Mouse (Mus musculus) kidney, embryonic 16.5 days (tissue): ENCODE measurements around the gene Abraxas2. TPM values are rescaled to one million over a fixed set of nuclear protein-coding genes. Genes with fewer than 3 reads are reported as not detected.
A peak's percentile ranks its signal among the peaks of the same experiment; 100 is the strongest.

ENCODE experiments used
- ATAC-seq: fragments of 200-750 bp; cut with Nextera tagmentation; 2 replicates; pipeline ENCODE4 v1.8.0; 2017; ENCODE audit warnings: moderate TSS enrichment; ENCODE audit not compliant: low FRiP score, low TSS enrichment
- H3K27ac ChIP-seq: fragments of 300-500 bp; sonication (generic); 2 replicates; pipeline ENCODE4 v1.5.1; 2014; ENCODE audit warnings: low read length
- H3K27me3 ChIP-seq: fragments of 300-500 bp; sonication (generic); 2 replicates; pipeline ENCODE4 v1.6.1; 2014; ENCODE audit warnings: low read length, control low read depth, mixed read lengths; ENCODE audit not compliant: insufficient read depth
- H3K36me3 ChIP-seq: fragments of 300-500 bp; sonication (generic); 2 replicates; pipeline ENCODE4 v1.6.1; 2014; ENCODE audit warnings: low read length, control low read depth, mixed read lengths; ENCODE audit not compliant: insufficient read depth
- H3K4me1 ChIP-seq: fragments of 300-500 bp; sonication (generic); 2 replicates; pipeline ENCODE4 v1.6.1; 2014; ENCODE audit warnings: low read length, control low read depth, mixed read lengths; ENCODE audit not compliant: insufficient read depth
- H3K4me2 ChIP-seq: fragments of 300-500 bp; sonication (generic); replicated peaks from 2 replicates; pipeline ENCODE4 v1.6.1; 2014; ENCODE audit warnings: low read depth, low read length
- H3K4me3 ChIP-seq: fragments of 300-500 bp; sonication (generic); 2 replicates; pipeline ENCODE4 v1.5.1; 2014; ENCODE audit warnings: mild to moderate bottlenecking, low read length
- H3K9ac ChIP-seq: fragments of 300-500 bp; sonication (generic); replicated peaks from 2 replicates; pipeline ENCODE4 v1.6.1; 2014; ENCODE audit warnings: low read length
- H3K9me3 ChIP-seq: fragments of 300-500 bp; sonication (generic); 2 replicates; pipeline ENCODE4 v1.6.1; 2016; ENCODE audit warnings: low read length, control low read depth
- WGBS: fragments of 180-500 bp; shearing (Covaris S2); extraction: QIAGEN DNeasy Blood & Tissue Kit; methylation state at CpG from one replicate; pipeline ENCODE4 v1.1.7; 2014; 5-methylcytosine and 5-hydroxymethylcytosine counted together
- polyA plus RNA-seq: library from polyadenylated mRNA; unstranded; fragments of >200 nt; fragmentation: Nextera tagmentation; extraction: Ambion mirVana; gene quantifications from 2 replicates; pipeline ENCODE4 v1.2.1, GENCODE M21; 2015

Abraxas2 gene
- 34.2 and 40.8 TPM in 2 replicates for polyA plus RNA-seq

- H3K4me2 ChIP-seq: peak within 1 kb of the TSS; percentile 68
- peak; percentile 94 for ATAC-seq
- H3K4me1 ChIP-seq: peaks cover 11% of the 10 kb centered on the region
- H3K36me3 ChIP-seq: no peaks in the 10 kb centered on the region
- H3K27ac ChIP-seq: peak within 1 kb of the TSS; percentile 82
- no peaks in the 10 kb centered on the region for H3K9me3 ChIP-seq
- no peaks in the 10 kb centered on the region for H3K27me3 ChIP-seq
- WGBS: under 1% methylated on average over 53 of the region's 53 CpGs
- peak within 1 kb of the TSS; percentile 97 for H3K9ac ChIP-seq
- peak within 1 kb of the TSS; percentile 99 for H3K4me3 ChIP-seq
Observed at GRCm38 (mm10) chr7:132859042-132859958, at the start of gene Abraxas2. Abraxas2 (plus strand) TSS chr7:132859225.

- 36% methylated on average over 6 of the region's 6 CpGs for WGBS
- H3K4me3 ChIP-seq: no peak overlapping the region
Observed at GRCm38 (mm10) chr7:132809721-132810120, 49.3 kb upstream of the Abraxas2 start.

GRCm38 (mm10) chr7:132810368-132810767 is 48.7 kb upstream of the Abraxas2 start:
- Histone ChIP-seq H3K4me2 (peak overlapping the region; percentile 21; the same call in 1 of the 2 replicates), H3K9ac (peak overlapping the region; percentile 53; the same call in 1 of the 2 replicates)
- WGBS: 28% methylated on average over 6 of the region's 6 CpGs

More at GRCm38 (mm10) chr7:132809721-132810120, 49.3 kb upstream of the Abraxas2 start:
- no peaks in the 10 kb centered on the region for H3K9me3 ChIP-seq
- peak overlapping the region; percentile 37 for H3K4me2 ChIP-seq
- H3K36me3 ChIP-seq: no peaks in the 10 kb centered on the region
- peaks cover 61% of the 10 kb centered on the region for H3K4me1 ChIP-seq
- peak overlapping the region; percentile 86 for H3K27ac ChIP-seq
- no peak for ATAC-seq
- H3K27me3 ChIP-seq: no peaks in the 10 kb centered on the region
- 0 out of 2 replicates have a peak overlapping the region, but pooled peaks have one; percentile 27 for H3K9ac ChIP-seq

GRCm38 (mm10) chr7:132810879-132811278 is 48.1 kb upstream of the Abraxas2 start:
- H3K36me3 ChIP-seq: no peaks in the 10 kb centered on the region
- ATAC-seq: no peak
- peaks cover 59% of the 10 kb centered on the region for H3K4me1 ChIP-seq
- H3K9ac ChIP-seq: no peak overlapping the region; the same call in 1 of the 2 replicates
- H3K4me2 ChIP-seq: peak overlapping the region; percentile 85
- no peaks in the 10 kb centered on the region for H3K27me3 ChIP-seq
- H3K9me3 ChIP-seq: no peaks in the 10 kb centered on the region
- 70% methylated on average over 1 of the region's 1 CpGs for WGBS
- H3K4me3 ChIP-seq: no peak overlapping the region
- H3K27ac ChIP-seq: peak overlapping the region; percentile 66; the same call in 1 of the 2 replicates

More at GRCm38 (mm10) chr7:132810368-132810767, 48.7 kb upstream of the Abraxas2 start:
- Histone ChIP-seq H3K27me3 (no peaks in the 10 kb centered on the region), H3K4me1 (peaks cover 59% of the 10 kb centered on the region), H3K36me3 (no peaks in the 10 kb centered on the region), H3K27ac (peak overlapping the region; percentile 66; the same call in 1 of the 2 replicates), H3K4me3 (no peak overlapping the region), H3K9me3 (no peaks in the 10 kb centered on the region)
- no peak for ATAC-seq

DNA sequence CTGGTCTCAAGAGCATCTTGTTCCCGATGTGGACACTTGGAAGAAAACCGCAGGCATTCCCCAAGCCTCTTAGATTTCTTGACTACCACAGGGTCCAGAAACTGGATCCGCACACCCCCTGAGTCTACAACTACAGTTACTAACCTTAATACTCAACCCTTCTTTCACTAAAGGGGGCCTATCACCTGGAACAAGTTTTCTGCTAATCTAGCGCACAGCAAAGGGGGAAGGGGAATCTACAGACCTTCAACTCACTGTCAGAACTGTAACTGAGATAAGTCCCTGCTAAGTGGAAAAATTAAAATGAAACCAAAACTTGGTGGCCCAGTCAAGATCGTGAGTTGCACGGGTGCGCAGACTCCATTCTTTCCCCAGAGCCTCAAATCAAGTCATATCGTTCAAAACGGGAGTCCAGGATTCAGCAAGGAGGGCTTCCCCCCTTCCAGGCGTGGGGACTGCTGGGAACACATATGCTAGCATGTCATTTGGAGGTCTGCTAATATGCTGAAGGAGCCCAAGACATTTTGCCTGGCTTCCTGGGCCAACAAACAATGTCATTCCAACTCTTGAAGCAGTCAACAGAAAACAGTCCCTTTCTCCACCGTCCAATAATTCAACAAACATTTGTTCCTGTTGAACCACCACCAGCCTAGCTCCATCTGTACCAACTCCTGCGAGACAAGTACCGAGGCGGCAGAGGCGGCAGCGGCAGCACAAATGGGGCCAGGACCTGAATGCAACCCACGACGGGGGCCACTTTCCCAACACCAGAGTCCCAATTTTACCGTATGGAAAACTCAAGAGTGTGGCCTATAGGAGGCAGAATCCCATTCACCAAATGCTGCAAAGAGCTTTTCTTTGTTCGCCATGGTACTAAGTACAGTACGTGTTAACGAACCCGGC is 47.1 kb upstream of the Abraxas2 start:
- Histone ChIP-seq H3K9me3 (no peaks in the 10 kb centered on the region), H3K36me3 (no peaks in the 10 kb centered on the region), H3K4me1 (peaks cover 55% of the 10 kb centered on the region), H3K27ac (peak overlapping the region; percentile 95; the same call in 1 of the 2 replicates), H3K4me3 (peak overlapping the region; percentile 73), H3K27me3 (no peaks in the 10 kb centered on the region), H3K9ac (peak overlapping the region; percentile 90), H3K4me2 (peak overlapping the region; percentile 85)
- no peak for ATAC-seq
- WGBS: 12% methylated on average over 23 of the region's 23 CpGs

GRCm38 (mm10) chr7:132812619-132813415 is 46.2 kb upstream of the Abraxas2 start:
- H3K4me3 ChIP-seq: peak overlapping the region; percentile 73
- no peaks in the 10 kb centered on the region for H3K36me3 ChIP-seq
- under 1% methylated on average over 58 of the region's 59 CpGs for WGBS
- no peaks in the 10 kb centered on the region for H3K9me3 ChIP-seq
- H3K9ac ChIP-seq: peak overlapping the region; percentile 90
- peak overlapping the region; percentile 85 for H3K4me2 ChIP-seq
- peak overlapping the region; percentile 95 for H3K27ac ChIP-seq
- H3K27me3 ChIP-seq: no peaks in the 10 kb centered on the region
- peaks cover 47% of the 10 kb centered on the region for H3K4me1 ChIP-seq
- peak; percentile 50 for ATAC-seq

GRCm38 (mm10) chr7:132813416-132814088 is 45.5 kb upstream of the Abraxas2 start, which contains the start of gene Fam53b:
Fam53b (minus strand) TSS chr7:132813886.
- Histone ChIP-seq H3K9me3 (no peaks in the 10 kb centered on the region), H3K27me3 (no peaks in the 10 kb centered on the region), H3K9ac (peak within 1 kb of the TSS; percentile 90), H3K36me3 (0 out of 2 replicates have a peak, but pooled peaks cover 3% of the 10 kb centered on the region), H3K4me1 (peaks cover 40% of the 10 kb centered on the region), H3K27ac (peak within 1 kb of the TSS; percentile 95), H3K4me3 (peak within 1 kb of the TSS; percentile 73), H3K4me2 (peak within 1 kb of the TSS; percentile 85)
- ATAC-seq: peak; percentile 64
- WGBS: under 1% methylated on average over 82 of the region's 85 CpGs

DNA sequence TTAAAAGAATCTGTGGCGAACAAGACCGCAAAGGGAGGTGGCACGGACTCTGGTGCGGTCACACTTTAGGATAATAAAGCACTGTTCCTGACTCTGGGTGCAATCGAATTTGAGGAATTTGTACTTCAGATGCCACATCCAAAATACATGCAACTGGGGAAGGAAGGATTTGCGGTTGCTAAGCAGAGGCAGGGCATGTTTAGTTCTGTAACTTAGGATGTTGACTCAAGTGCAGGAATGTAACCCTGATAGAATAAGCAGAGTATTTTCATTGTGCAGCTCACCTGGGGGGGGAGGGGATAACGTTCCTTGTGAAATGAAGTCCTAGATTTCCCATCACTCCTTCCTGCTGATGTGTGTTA is 45.0 kb upstream of the Abraxas2 start:
- Histone ChIP-seq H3K4me1 (peaks cover 34% of the 10 kb centered on the region), H3K9me3 (no peaks in the 10 kb centered on the region), H3K4me2 (peak overlapping the region; percentile 85), H3K27ac (peak overlapping the region; percentile 95), H3K36me3 (0 out of 2 replicates have a peak, but pooled peaks cover 3% of the 10 kb centered on the region), H3K4me3 (peak overlapping the region; percentile 73), H3K9ac (peak overlapping the region; percentile 90), H3K27me3 (no peaks in the 10 kb centered on the region)
- ATAC-seq: no peak
- 3% methylated on average over 7 of the region's 7 CpGs for WGBS
